Mouse (Mus musculus) liver, postnatal 0 days (tissue): Measurements from ENCODE around the gene Hoxc11.

Source experiments
- CTCF ChIP-seq: sonication (generic); IDR thresholded peaks from 2 replicates; pipeline ENCODE4 v1.5.1; 2016; ENCODE audit warnings: antibody characterized with exemption, low read depth
- EP300 ChIP-seq: IDR thresholded peaks from 2 replicates; pipeline ENCODE4 v1.6.1; 2016; ENCODE audit warnings: antibody characterized with exemption, low read depth, mild to moderate bottlenecking

DNA sequence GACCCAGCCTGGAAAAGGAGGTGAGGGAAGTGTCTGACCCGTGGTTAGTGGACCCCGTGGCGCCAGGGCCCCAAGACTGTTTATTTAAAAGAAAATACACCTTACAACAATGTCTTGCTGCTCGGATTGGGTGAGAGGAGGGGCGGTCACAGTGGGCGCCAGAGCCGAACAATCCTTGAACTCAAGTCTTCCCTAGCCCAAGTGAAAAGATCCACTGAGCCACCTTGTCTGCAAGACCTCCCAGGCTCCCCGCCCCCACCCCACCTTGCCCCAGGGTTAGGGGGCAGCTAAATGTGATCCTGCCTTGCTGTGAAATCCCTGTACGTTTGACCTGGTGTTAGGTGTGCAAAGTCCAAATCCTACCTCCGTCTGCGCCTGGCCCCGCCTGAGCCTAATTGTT, 2.7 kb downstream of the Hoxc11 start:
- TF ChIP-seq CTCF, result no peak
- TF ChIP-seq EP300, result no peak
